Mouse (Mus musculus) neutrophil, adult 65 days (primary cell): ENCODE measurements around the gene Dytn. TPM values are rescaled to one million over a fixed set of nuclear protein-coding genes. Genes with fewer than 3 reads are reported as not detected.

Experiments
- total RNA-seq: library from RNA; stranded (reverse); gene quantifications from 2 replicates; pipeline ENCODE4 v1.2.4, GENCODE M21; 2023

Dytn gene
- not detected in 2 replicates for total RNA-seq

DNA sequence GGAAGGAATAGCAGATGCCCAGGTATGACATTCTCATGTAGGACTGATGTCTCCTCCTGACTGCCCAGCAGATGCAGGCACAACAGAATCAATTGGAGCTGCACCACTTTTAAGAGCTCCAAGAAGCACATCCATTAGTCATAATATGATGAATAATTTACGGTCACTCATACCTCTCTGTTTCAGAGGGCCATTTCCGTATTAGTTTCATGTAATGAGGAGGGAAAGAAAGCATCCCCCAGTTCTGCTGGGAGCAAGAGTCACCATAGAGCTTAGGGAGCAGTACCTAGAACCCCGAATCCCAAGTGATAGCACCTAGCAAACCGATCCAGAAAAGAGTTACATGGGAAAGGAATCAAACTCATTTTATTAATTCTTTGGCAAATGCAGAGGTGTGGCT is at the start of gene Dytn:
Gene Dytn, minus strand, starts transcription at position 101 of the 400 bp plus-strand sequence.

GRCm38 (mm10) chr1:63730240-63730771 is 43.6 kb upstream of the Dytn start, which contains the start of the genes Mdh1b and Fastkd2:
TSS of gene Mdh1b (minus strand) at chr1:63730318.
TSS of gene Fastkd2 (plus strand) at chr1:63730614.

DNA sequence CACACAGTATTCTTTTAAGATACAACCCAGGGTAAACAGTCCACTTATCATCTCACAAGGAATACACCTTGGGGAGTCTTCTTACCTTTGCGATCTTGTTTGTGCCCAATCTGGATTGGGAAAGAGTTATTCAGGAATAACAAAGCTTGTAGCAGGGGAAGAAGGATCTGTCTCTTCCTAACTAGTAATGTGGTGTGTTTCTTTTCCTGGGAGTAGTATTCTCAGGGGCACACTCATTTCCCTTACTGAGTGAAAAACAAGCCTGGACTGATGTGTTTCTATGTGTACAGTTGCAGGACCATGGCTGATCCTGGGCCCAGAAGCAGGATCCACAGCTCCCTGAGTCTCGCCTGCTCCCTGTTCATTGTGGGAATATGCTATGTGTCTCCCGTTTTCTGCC is 71.1 kb downstream of the Dytn start, which contains the start of gene Gm39653:
Gene Gm39653, plus strand, starts transcription at position 301 of the 400 bp plus-strand sequence.

Other genes with a start within 250 kb of the Dytn start
- gene Adam23, start 241.0 kb downstream of the Dytn start, total RNA-seq, result not detected in 2 replicates
- not detected in 2 replicates for gene Gm39653, start 71.0 kb downstream of the Dytn start, total RNA-seq
- gene Mdh1b, start 43.4 kb upstream of the Dytn start, total RNA-seq, result not detected in 2 replicates
- gene Fastkd2, start 43.7 kb upstream of the Dytn start, total RNA-seq, result 10.3 and 15.5 TPM in 2 replicates
- not detected in 2 replicates for gene 4933402D24Rik, start 82.3 kb upstream of the Dytn start, total RNA-seq